12 mouse cellular contexts compared by ENCODE assay signal in genomic region chr14:47986483-47986882, GRCm38 (mm10).
DNase-seq lines count a peak whose midpoint lies in the region; ATAC-seq and TF ChIP-seq lines count a peak whose summit lies in the region.
"Had no signal": no experiment of that assay in that cellular context is flagged by ENCODE, and none has a peak within 500 bp of the region (broad histone marks: within the 10 kb centered on the region; RNA-seq: fewer than 3 reads in every experiment).

No protein-coding gene starts in this region.

- whole genome bisulfite sequencing in forebrain, embryonic 14.5 days: 46% methylated on average over 3 of the region's 3 CpGs
- 32% methylated on average over 3 of the region's 3 CpGs for WGBS in forebrain, embryonic 15.5 days
- WGBS in lung, embryonic 15.5 days: 12% methylated on average over 3 of the region's 3 CpGs
- WGBS in stomach, embryonic 16.5 days: 20% methylated on average over 3 of the region's 3 CpGs
- 83% methylated on average over 3 of the region's 3 CpGs for WGBS in thymus, adult 2 months

- H3K4me1 ChIP-seq in forebrain, embryonic 14.5 days (ENCODE audit: control insufficient read depth, insufficient read depth, low read length): peaks cover 25% of the 10 kb centered on the region; the same call in 1 of the 2 replicates
- H3K4me1 ChIP-seq in forebrain, embryonic 15.5 days: peaks cover 36% of the 10 kb centered on the region
- 0 out of 2 replicates have a peak, but pooled peaks cover 4% of the 10 kb centered on the region for H3K4me1 ChIP-seq in lung, embryonic 15.5 days
- peaks cover 4% of the 10 kb centered on the region for H3K4me1 ChIP-seq in stomach, embryonic 16.5 days (ENCODE audit: control insufficient read depth, insufficient read depth, low read length)
- H3K4me1 ChIP-seq in thymus, adult 2 months (replicated peaks; ENCODE audit: control insufficient read depth, insufficient read depth, low read length): no peaks in the 10 kb centered on the region

- no peak for TF ChIP-seq CTCF in thymus, adult 2 months (IDR thresholded peaks at IDR 0.05; ENCODE audit: borderline replicate concordance, control insufficient read depth, extremely low read depth, insufficient read depth, low read length, poor library complexity)

- no peak overlapping the region for H3K4me2 ChIP-seq in forebrain, embryonic 14.5 days (ENCODE audit: low read length)
- no peak overlapping the region for H3K4me2 ChIP-seq in forebrain, embryonic 15.5 days (replicated peaks)
- no peak overlapping the region for H3K4me2 ChIP-seq in lung, embryonic 15.5 days
- peak overlapping the region; percentile 3; the same call in 1 of the 2 replicates for H3K4me2 ChIP-seq in stomach, embryonic 16.5 days (ENCODE audit: low read depth, low read length)
- H3K4me2 ChIP-seq: limb, embryonic 12.5 days had no signal

- ATAC-seq in forebrain, embryonic 14.5 days: no peak
- ATAC-seq in forebrain, embryonic 15.5 days (replicated peaks): no peak
- ATAC-seq in lung, embryonic 15.5 days (ENCODE audit: borderline replicate concordance, extremely low read depth, low FRiP score, low TSS enrichment): no peak
- ATAC-seq in stomach, embryonic 16.5 days (ENCODE audit: insufficient read depth, low FRiP score): no peak

- no peak for TF ChIP-seq POLR2A in thymus, adult 2 months (IDR thresholded peaks at IDR 0.05; ENCODE audit: control insufficient read depth, extremely low read depth, insufficient read depth, low read length, poor library complexity)

- H3K9ac ChIP-seq in forebrain, embryonic 14.5 days (ENCODE audit: low read length): no peak overlapping the region
- H3K9ac ChIP-seq in forebrain, embryonic 15.5 days (replicated peaks): no peak overlapping the region
- H3K9ac ChIP-seq in lung, embryonic 15.5 days: no peak overlapping the region
- H3K9ac ChIP-seq in stomach, embryonic 16.5 days (ENCODE audit: low read length): no peak overlapping the region
- H3K9ac ChIP-seq: limb, embryonic 12.5 days had no signal

- peak; percentile 26 for DNase-seq in forebrain, embryonic 14.5 days (ENCODE audit: low spot score)
- DNase-seq in lung, postnatal 14 days: no peak
- peak; percentile 40 to 44 for DNase-seq in gastrocnemius, adult 8-10 months (ENCODE audit: low spot score in 2 of 2)
- DNase-seq in thymus, adult 2 months: no peak
- DNase-seq in retina, postnatal 1 day: no peak
- DNase-seq: cerebellum, adult 11 months; kidney, postnatal 25 days had no signal

- no peaks in the 10 kb centered on the region for H3K36me3 ChIP-seq in forebrain, embryonic 14.5 days (ENCODE audit: control insufficient read depth, insufficient read depth, low read length)
- H3K36me3 ChIP-seq in forebrain, embryonic 15.5 days: no peaks in the 10 kb centered on the region
- no peaks in the 10 kb centered on the region for H3K36me3 ChIP-seq in lung, embryonic 15.5 days
- H3K36me3 ChIP-seq in stomach, embryonic 16.5 days (ENCODE audit: control insufficient read depth, insufficient read depth, low read length): no peaks in the 10 kb centered on the region
- no peaks in the 10 kb centered on the region for H3K36me3 ChIP-seq in thymus, adult 2 months (ENCODE audit: control insufficient read depth, insufficient read depth, low read length)
- H3K36me3 ChIP-seq: limb, embryonic 12.5 days; midbrain, embryonic 10.5 days had no signal

- no peak overlapping the region for H3K4me3 ChIP-seq in forebrain, embryonic 14.5 days (ENCODE audit: low read depth, low read length)
- H3K4me3 ChIP-seq in forebrain, embryonic 15.5 days: no peak overlapping the region
- H3K4me3 ChIP-seq in lung, embryonic 15.5 days: no peak overlapping the region
- H3K4me3 ChIP-seq in stomach, embryonic 16.5 days (replicated peaks; ENCODE audit: low read length): no peak overlapping the region
- no peak overlapping the region for H3K4me3 ChIP-seq in thymus, adult 2 months (ENCODE audit: control insufficient read depth, insufficient read depth, low read length)
- H3K4me3 ChIP-seq: limb, embryonic 12.5 days; midbrain, embryonic 10.5 days had no signal

- no peaks in the 10 kb centered on the region for H3K27me3 ChIP-seq in forebrain, embryonic 14.5 days (replicated peaks; ENCODE audit: control insufficient read depth, insufficient read depth, low read length)
- H3K27me3 ChIP-seq in forebrain, embryonic 15.5 days: no peaks in the 10 kb centered on the region
- H3K27me3 ChIP-seq in lung, embryonic 15.5 days: no peaks in the 10 kb centered on the region
- H3K27me3 ChIP-seq in stomach, embryonic 16.5 days (ENCODE audit: control insufficient read depth, insufficient read depth, low read length): no peaks in the 10 kb centered on the region
- no peaks in the 10 kb centered on the region for H3K27me3 ChIP-seq in thymus, adult 2 months (ENCODE audit: control insufficient read depth, insufficient read depth, low read length)

- H3K9me3 ChIP-seq in forebrain, embryonic 14.5 days (replicated peaks; ENCODE audit: control insufficient read depth, low read length): no peaks in the 10 kb centered on the region
- H3K9me3 ChIP-seq in forebrain, embryonic 15.5 days: no peaks in the 10 kb centered on the region
- H3K9me3 ChIP-seq in lung, embryonic 15.5 days: no peaks in the 10 kb centered on the region
- H3K9me3 ChIP-seq in stomach, embryonic 16.5 days (replicated peaks; ENCODE audit: control insufficient read depth, low read length): 0 out of 2 replicates have a peak, but pooled peaks cover 3% of the 10 kb centered on the region

- H3K27ac ChIP-seq in forebrain, embryonic 14.5 days (ENCODE audit: low read depth, low read length): no peak overlapping the region
- H3K27ac ChIP-seq in forebrain, embryonic 15.5 days (replicated peaks): no peak overlapping the region
- peak overlapping the region; percentile 33; the same call in 1 of the 2 replicates for H3K27ac ChIP-seq in lung, embryonic 15.5 days
- no peak overlapping the region for H3K27ac ChIP-seq in stomach, embryonic 16.5 days (ENCODE audit: low read length)
- H3K27ac ChIP-seq in thymus, adult 2 months (ENCODE audit: control insufficient read depth, insufficient read depth, low read length): no peak overlapping the region
- H3K27ac ChIP-seq: limb, embryonic 12.5 days; midbrain, embryonic 10.5 days had no signal

Comparison
In these comparisons a context has a peak if more than half of its experiments do, and no peak if none do; other contexts are left out.
1. DNase-seq: peak in forebrain, embryonic 14.5 days (single experiment) and gastrocnemius, adult 8-10 months (2 of 2); none in lung, postnatal 14 days (single experiment), thymus, adult 2 months (single experiment) and retina, postnatal 1 day (single experiment).